Mouse (Mus musculus) adrenal gland, adult 2 months (tissue): ENCODE measurements around the gene Klf4. TPM values are rescaled to one million over a fixed set of nuclear protein-coding genes. Genes with fewer than 3 reads are reported as not detected.
A peak's percentile ranks its signal among the peaks of the same experiment; 100 is the strongest.

Source experiments
- DNase-seq: peaks from one replicate; pipeline ENCODE4 v3.0.0; 2021
- polyA plus RNA-seq: library from polyadenylated mRNA; depleted of rRNA; stranded (reverse); fragments of >200 nt; gene quantifications from 2 replicates; pipeline ENCODE4 v1.2.3, GENCODE M21; 2012; rRNA removed
- total RNA-seq, 2 experiments: library from RNA; stranded (reverse); gene quantifications; 2 replicates each; pipeline ENCODE4 v1.2.3; 2021

Gene Klf4
- total and polyA plus RNA-seq, 3 experiments, result 15.4 to 20.0 (median 19.3) TPM

DNA sequence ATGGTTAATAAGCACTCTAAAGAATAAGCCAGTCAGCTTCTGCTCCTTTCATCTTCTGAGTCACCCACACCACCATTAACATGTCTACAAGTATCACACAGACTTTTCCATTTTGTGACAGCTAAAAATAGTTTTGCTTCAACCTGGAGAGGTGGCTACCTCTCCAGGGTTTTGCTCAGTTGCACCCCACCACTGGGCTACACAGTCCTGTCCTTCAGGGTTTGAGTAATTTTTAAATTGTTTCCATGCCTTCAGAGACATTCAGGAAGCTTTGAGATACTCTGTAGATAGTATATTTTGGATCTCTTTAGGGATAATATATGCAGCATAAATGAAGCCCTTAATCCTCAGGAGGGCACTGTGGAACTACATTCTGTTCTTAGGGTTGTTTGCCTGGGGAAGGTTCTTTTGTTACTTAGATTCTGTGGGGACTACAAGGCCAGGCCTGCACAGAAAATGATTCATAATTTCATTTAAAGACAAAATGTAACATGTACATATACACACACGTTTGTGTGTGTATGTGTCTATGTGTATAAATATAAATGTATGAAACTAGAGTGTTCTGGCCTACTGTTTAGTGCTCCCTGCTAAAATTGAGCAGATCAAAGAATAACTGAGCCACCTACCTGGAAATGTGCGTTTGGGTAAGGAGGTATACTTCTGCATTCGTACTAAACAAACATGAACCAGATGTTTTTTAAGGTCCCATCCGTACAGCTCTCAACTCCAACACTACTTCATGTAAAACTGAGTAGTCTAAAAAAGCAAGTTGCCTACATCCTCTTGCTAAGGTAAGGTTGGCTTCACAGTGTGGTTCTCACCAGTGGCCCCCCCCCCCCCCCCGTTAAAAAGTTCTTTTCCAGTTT lies 5.8 kb downstream of the Klf4 start:
- no peak for DNase-seq

DNA sequence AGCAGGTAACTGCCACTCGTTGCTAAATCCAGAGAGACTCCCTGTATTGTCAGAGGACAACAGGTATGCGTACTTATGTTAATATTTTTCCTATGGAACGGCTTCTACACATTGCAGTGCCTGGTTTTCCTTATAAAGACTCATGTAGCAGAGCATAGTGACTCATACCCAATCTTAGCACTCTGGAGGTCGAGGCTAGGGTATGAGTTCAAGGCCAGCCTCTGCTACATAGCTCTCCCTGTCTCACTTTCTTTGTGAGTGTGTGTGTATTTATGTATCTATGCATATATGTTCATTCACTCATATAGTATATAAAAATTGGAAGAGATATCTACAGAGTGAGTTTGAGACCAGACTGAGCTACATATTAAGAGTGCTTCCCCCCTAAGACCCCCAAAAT lies 8.3 kb downstream of the Klf4 start:
- no peak for DNase-seq

- DNase-seq, result no peak
Measured at GRCm38 (mm10) chr4:55517438-55517837, 14.8 kb downstream of the Klf4 start.

GRCm38 (mm10) chr4:55516048-55516447 lies 16.2 kb downstream of the Klf4 start:
- DNase-seq, result no peak

DNA sequence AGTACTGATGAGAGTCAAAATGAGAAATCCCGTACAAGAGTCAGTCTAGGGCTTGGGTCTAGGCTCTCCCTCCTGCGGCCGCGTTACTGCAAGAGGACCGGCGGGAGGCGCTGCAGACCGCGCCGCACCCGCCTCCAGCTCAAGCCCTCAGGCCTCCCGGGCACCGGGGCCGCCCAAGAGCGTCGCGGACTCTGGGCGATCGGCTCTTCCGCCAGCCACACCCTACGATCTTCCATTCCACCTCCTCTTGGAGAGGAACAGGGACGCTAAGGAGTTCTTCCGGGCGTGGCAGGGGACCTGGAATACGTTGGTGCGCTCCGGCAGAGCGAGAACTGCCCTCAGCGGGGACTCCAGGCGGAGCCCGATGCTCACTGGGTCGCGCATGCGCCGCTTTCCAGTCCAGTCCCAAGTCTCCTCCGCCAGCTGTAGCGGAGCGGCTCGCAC lies 17.5 kb downstream of the Klf4 start:
- peak; percentile 89 for DNase-seq

DNA sequence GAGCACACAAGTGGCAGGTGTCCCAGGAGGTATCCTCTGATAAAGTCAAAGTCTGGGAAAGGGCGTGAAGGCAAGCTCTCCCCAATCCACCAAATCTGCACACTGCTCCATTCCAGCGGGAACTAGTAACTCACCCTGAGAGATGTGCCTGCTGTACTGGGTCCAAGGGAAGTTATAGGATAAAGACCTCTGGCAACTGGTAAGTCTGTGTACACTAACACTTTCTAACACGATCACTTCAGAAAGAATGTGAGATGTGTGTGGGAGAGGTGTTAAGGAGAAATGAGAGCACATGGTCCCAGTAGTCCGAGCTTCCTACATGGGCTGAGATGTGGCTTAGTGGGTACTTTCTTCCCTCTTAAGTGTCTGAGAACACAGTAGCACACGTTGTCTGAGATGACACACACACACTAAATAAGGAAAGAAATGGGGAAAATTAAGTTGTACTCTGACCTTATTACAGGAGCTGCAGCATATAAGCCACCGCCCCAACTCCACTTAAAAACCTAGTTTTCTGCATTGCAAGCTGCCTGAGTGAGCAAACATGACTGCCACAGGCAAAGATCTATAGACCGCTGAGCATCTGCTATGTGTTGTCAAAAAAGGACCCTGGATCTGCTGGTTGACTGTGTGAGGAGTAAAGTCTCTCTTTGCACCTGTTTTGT lies 18.5 kb downstream of the Klf4 start:
- DNase-seq, result no peak

DNA sequence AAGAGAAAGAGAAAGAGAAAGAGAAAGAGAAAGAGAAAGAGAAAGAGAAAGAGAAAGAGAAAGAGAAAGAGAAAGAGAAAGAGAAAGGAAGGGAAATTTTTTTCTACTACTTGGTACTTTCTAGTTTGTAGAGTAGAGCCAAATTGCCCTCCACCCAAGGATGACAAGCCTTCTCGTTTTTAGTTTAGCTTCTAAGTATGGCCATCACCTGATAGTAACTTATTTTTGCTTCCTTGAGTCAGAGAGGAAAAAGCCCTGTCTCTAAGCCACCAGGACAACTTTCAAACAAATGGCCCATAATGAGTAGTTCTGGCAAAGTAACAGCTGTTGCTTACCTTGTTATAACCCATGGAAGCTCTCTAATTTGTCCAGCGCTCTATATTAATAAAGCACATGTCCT lies 20.9 kb downstream of the Klf4 start:
- DNase-seq, result no peak

DNA sequence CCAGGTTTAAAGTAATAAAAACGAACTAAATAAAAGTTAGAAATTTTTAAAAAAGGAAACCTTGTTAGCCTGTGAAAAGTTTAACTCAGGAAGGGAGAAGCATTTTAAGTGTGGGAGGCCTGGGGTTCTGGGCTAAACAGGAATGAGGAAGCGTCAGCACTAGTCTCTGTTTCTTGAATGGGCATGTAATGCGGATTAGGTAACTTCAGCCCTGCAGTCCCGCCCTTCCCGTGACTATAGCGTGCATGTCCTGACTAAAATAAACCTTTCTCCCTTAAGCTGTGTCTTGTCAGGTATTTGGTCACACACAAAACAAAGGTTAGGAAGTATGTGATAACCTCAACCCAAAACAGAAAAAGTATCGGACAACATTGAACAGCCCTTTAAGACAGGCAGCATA lies 23.6 kb downstream of the Klf4 start:
- DNase-seq, result no peak

- DNase-seq, result no peak
Measured at GRCm38 (mm10) chr4:55498621-55499020, 33.6 kb downstream of the Klf4 start.

DNA sequence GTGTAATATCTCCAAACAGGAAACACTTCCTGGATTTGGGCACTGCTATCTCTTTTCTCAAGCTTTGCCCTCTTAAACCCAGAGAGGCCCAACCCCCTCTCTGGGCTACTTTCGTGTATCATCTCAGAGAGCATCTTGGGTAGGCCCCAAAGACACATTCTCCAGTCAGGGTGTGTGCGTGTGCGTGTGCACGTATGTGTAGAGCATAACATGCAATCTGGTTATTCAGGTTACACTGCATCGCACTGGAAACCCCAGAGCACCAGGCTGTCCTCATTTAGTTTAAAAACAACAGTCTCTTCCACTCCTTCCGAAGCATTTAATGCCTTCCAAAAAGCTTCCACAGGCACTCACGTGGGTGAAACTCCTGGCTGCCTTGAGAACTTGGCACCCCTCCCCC lies 35.9 kb downstream of the Klf4 start:
- no peak for DNase-seq

DNA sequence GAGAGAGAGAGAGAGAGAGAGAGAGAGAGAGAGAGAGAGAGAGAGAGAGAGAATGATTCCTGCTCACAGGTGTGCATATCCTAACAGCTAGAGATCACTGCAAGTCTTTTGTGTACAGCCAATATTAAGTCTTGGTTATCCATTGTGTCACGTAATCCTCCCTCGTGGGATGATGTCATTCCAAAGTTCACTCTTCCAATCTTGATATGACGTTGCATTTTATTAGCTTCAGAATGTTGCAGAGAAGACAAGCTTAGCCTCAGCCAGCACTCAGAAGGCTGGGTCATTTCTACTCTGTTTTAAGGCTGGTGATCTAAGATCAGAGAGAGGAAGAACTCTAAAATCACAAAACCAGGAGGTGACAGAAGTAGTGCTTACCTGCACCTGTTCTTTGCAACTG lies 39.0 kb downstream of the Klf4 start:
- no peak for DNase-seq

DNA sequence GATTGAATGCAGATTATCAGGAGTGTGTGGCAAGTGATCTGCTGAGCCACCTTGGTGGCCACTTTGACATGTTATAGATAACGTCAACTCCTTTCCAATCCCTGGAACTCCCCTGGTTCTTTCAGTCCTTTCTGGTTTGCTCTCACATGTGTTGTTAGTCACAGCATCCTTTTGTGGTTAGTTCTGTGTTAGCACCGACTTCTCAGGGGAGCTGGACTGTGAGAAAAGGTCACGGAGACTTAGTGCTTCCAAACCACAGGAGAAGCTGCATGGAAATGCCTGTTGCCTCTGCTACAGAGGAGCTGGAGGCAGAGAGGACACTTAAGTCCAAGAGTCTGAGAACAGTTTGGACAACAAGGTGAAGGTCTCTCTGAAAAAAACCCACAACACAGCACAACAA lies 42.9 kb downstream of the Klf4 start:
- DNase-seq, result no peak

DNA sequence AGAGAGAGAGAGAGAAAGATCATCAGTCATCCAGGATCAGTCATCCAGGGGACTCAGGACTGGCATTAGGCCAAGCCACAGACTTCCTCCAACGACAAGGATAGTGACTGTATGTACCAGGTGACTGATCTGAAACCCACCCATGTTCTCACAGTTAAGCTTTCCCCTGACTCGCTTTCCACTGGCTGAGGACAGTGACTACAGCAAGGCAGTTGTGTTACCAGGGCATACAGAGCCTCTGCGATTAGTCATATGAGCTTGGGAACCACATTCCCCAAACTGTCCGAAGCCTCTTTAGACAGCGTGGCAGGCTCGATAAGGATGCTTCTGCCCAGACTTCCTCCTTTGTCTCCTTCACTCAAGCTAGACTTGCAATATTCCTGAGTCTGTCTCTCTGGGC lies 43.7 kb downstream of the Klf4 start:
- no peak for DNase-seq

GRCm38 (mm10) chr4:55480322-55480767 lies 51.9 kb downstream of the Klf4 start:
- peak; percentile 55 for DNase-seq

DNA sequence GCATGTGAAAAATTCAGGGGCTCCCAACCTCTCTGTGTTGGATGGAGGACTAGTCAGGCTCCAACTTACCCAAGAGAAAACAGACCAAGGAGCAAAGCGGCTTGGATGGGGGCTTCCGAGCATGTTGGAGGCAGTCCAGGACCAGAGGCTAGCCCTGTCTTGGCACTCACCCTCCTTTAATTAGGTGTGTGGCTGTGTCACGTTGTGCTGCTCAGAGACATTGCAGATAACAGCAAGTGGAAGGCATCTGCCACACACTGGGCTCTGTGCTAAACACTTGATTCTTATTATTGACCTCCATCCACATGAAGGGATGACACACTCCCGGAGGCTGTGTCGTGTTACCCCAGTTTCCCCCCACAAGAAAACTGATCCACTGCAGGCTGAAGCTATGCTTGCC lies 53.9 kb downstream of the Klf4 start:
- no peak for DNase-seq

GRCm38 (mm10) chr4:55477933-55478332 lies 54.3 kb downstream of the Klf4 start:
- peak; percentile 37 for DNase-seq

GRCm38 (mm10) chr4:55477210-55477759 lies 55.0 kb downstream of the Klf4 start:
- DNase-seq, result no peak

Other genes with a start within 250 kb of the Klf4 start
- gene Rad23b, start 182.4 kb downstream of the Klf4 start, total RNA-seq, result 100 to 1,000 TPM; 129 to 174 TPM
- gene Rad23b, start 182.4 kb downstream of the Klf4 start, polyA plus RNA-seq, result 314 and 322 TPM in 2 replicates